Mouse (Mus musculus): ENCODE results near the gene Crispld2. TPM values are rescaled to one million over a fixed set of nuclear protein-coding genes. Genes with fewer than 3 reads are reported as not detected.

Gene Crispld2
- polyA plus RNA-seq, 1 experiment from 2014 or later, result 6.5 TPM

- H3K27me3 ChIP-seq (replicated peaks; ENCODE audit: low read depth, poor library complexity, severe bottlenecking), result no peaks in the 10 kb centered on the region
- H3K36me3 ChIP-seq (replicated peaks), result no peaks in the 10 kb centered on the region
- 0 out of 2 replicates have a peak overlapping the region, but pooled peaks have one; percentile 12 for H3K27ac ChIP-seq (replicated peaks)
- no peak for DNase-seq (ENCODE audit: low spot score)
- H3K4me3 ChIP-seq, result no peak overlapping the region
- peaks cover 51% of the 10 kb centered on the region for H3K4me1 ChIP-seq
- no peaks in the 10 kb centered on the region for H3K9me3 ChIP-seq
- WGBS, result 69% methylated on average over 11 of the region's 11 CpGs
These were observed 47.2 kb downstream of the Crispld2 start for GRCm38 (mm10) chr8:120039313-120039919.

DNA sequence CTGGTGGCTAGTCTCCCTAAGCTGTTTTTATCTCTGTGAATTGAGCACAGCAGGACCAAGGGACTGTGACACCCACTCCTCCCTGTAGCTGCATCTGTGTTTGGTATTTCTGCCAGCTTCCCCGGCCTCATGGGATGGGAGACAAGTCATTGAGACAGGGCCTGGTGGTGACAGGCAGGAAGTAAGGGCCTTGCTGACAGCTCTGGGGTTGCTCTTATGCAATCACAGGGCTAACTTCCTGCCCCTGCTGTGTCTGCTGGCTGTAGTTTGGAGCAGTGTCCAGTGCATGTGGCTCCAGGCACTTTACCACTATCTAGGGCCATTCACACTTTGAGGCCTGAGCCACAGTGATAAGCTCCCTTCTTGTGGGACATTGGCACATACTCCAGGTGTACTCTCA lies 48.6 kb downstream of the Crispld2 start:
- H3K9me3 ChIP-seq, result no peaks in the 10 kb centered on the region
- DNase-seq (ENCODE audit: low spot score), result no peak
- no peak overlapping the region for H3K4me3 ChIP-seq
- no peak overlapping the region for H3K27ac ChIP-seq (replicated peaks)
- no peaks in the 10 kb centered on the region for H3K27me3 ChIP-seq (replicated peaks; ENCODE audit: low read depth, poor library complexity, severe bottlenecking)
- 49% methylated on average over 1 of the region's 1 CpGs for WGBS
- H3K36me3 ChIP-seq (replicated peaks), result no peaks in the 10 kb centered on the region
- H3K4me1 ChIP-seq, result peaks cover 54% of the 10 kb centered on the region

- H3K36me3 ChIP-seq (replicated peaks), result no peaks in the 10 kb centered on the region
- peak overlapping the region; percentile 8; the same call in 1 of the 2 replicates for H3K27ac ChIP-seq (replicated peaks)
- H3K27me3 ChIP-seq (replicated peaks; ENCODE audit: low read depth, poor library complexity, severe bottlenecking), result no peaks in the 10 kb centered on the region
- no peak for DNase-seq (ENCODE audit: low spot score)
- H3K9me3 ChIP-seq, result no peaks in the 10 kb centered on the region
- peaks cover 55% of the 10 kb centered on the region for H3K4me1 ChIP-seq
- H3K4me3 ChIP-seq, result no peak overlapping the region
- WGBS, result 69% methylated on average over 10 of the region's 10 CpGs
These were observed 50.5 kb downstream of the Crispld2 start for GRCm38 (mm10) chr8:120042542-120043312.

DNA sequence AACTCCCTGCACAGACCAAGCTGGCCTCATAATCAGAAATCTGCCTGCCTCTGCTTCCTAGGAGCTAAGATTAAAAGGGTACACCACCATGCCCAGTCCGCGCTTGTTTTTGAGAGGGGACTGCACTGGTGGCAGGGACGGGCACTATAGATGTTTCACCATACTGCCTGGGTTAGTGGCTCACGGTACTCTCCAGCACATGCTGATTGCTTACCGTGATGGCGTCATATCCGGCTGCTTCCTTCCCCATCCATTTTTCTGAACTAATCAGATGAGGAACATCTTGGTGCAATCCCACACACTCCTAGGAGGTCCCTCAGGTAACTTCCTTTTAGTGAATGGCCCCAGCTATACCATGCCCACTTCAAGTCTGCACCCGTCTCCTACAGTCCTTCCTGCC lies 52.7 kb downstream of the Crispld2 start:
- Histone ChIP-seq H3K27ac (replicated peaks) (peak overlapping the region; percentile 44), H3K27me3 (replicated peaks; ENCODE audit: low read depth, poor library complexity, severe bottlenecking) (no peaks in the 10 kb centered on the region), H3K4me3 (no peak overlapping the region), H3K9me3 (no peaks in the 10 kb centered on the region), H3K4me1 (peaks cover 43% of the 10 kb centered on the region), H3K36me3 (replicated peaks) (no peaks in the 10 kb centered on the region)
- no peak for DNase-seq (ENCODE audit: low spot score)
- WGBS, result 89% methylated on average over 8 of the region's 8 CpGs

DNA sequence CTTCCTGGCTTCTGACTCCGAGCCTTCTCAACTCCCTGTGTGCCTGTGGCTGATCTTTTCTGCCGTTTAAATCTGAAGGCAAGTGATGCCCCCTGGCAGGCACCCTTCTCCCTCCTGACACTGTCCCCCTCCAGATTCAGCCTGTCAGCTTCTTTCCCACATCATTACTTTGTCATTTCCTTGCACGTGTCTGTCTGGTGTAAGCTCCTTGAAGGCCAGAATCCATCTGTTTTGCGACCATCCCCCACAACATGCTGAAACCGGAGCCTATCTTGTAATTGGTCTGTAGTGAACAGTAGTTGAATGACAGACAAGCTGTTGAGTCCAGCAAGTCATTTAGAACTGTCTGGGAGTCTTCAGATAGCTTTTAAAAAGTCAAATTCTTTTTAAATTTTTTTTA lies 53.2 kb downstream of the Crispld2 start:
- Histone ChIP-seq H3K9me3 (no peaks in the 10 kb centered on the region), H3K27ac (replicated peaks) (peak overlapping the region; percentile 81), H3K36me3 (replicated peaks) (no peaks in the 10 kb centered on the region), H3K4me3 (no peak overlapping the region), H3K27me3 (replicated peaks; ENCODE audit: low read depth, poor library complexity, severe bottlenecking) (no peaks in the 10 kb centered on the region), H3K4me1 (peaks cover 47% of the 10 kb centered on the region)
- DNase-seq (ENCODE audit: low spot score), result peak; percentile 54
- 33% methylated on average over 5 of the region's 5 CpGs for WGBS

- H3K27me3 ChIP-seq (replicated peaks; ENCODE audit: low read depth, poor library complexity, severe bottlenecking), result no peaks in the 10 kb centered on the region
- peaks cover 56% of the 10 kb centered on the region for H3K4me1 ChIP-seq
- no peaks in the 10 kb centered on the region for H3K36me3 ChIP-seq (replicated peaks)
- no peaks in the 10 kb centered on the region for H3K9me3 ChIP-seq
- peak; percentile 33 for DNase-seq (ENCODE audit: low spot score)
- WGBS, result 62% methylated on average over 14 of the region's 14 CpGs
- H3K27ac ChIP-seq (replicated peaks), result peak overlapping the region; percentile 81
- no peak overlapping the region for H3K4me3 ChIP-seq
These were observed 54.2 kb downstream of the Crispld2 start for GRCm38 (mm10) chr8:120046258-120047020.

DNA sequence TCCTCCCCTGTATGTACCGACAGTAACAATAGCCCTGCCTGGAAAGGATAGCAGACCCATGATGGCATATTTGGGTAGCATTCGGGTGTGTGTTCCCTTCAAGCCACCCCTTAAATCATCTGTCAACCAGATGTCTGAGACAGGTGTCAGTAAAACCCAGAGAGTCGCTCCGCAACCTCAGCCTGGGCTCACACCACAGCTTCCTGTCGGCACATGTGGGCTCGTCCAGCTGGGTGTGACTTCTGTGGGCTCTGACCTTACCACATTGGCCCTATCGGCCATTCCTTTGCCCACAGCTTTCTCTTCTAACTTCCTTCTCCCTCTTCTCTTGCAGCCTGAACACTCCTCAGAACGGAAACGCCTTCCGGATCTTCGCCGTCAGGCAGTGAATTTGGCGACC lies 57.7 kb downstream of the Crispld2 start:
- Histone ChIP-seq H3K4me1 (peaks cover 44% of the 10 kb centered on the region), H3K9me3 (no peaks in the 10 kb centered on the region), H3K36me3 (replicated peaks) (no peaks in the 10 kb centered on the region), H3K4me3 (no peak overlapping the region), H3K27me3 (replicated peaks; ENCODE audit: low read depth, poor library complexity, severe bottlenecking) (no peaks in the 10 kb centered on the region), H3K27ac (replicated peaks) (0 out of 2 replicates have a peak overlapping the region, but pooled peaks have one; percentile 24)
- WGBS, result 66% methylated on average over 13 of the region's 13 CpGs
- peak; percentile 40 for DNase-seq (ENCODE audit: low spot score)

GRCm38 (mm10) chr8:120050376-120050775 lies 58.1 kb downstream of the Crispld2 start:
- Histone ChIP-seq H3K27ac (replicated peaks) (0 out of 2 replicates have a peak overlapping the region, but pooled peaks have one; percentile 24), H3K36me3 (replicated peaks) (no peaks in the 10 kb centered on the region), H3K27me3 (replicated peaks; ENCODE audit: low read depth, poor library complexity, severe bottlenecking) (no peaks in the 10 kb centered on the region), H3K9me3 (no peaks in the 10 kb centered on the region), H3K4me3 (no peak overlapping the region), H3K4me1 (peaks cover 40% of the 10 kb centered on the region)
- 57% methylated on average over 10 of the region's 10 CpGs for WGBS
- no peak for DNase-seq (ENCODE audit: low spot score)

DNA sequence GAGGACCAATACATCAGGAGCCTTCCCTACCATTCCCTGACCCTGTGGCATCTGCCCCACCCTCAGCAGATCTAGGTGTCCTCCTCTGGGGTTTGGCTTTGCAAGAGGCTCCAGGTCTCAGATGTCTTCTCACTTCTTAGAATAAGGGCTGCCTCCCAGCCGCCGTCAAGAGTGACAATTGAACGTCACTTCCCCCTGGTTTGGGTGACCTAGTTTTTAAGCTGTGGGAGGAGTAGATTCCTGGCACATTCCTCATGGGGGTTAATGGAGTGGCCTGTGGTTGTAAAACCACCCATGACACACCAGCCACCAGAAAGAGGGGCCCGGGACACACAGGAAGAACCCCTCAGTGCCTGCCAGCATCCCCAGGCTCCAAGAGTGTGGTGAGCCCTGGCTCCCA lies 58.8 kb downstream of the Crispld2 start:
- H3K9me3 ChIP-seq, result no peaks in the 10 kb centered on the region
- no peaks in the 10 kb centered on the region for H3K27me3 ChIP-seq (replicated peaks; ENCODE audit: low read depth, poor library complexity, severe bottlenecking)
- peaks cover 33% of the 10 kb centered on the region for H3K4me1 ChIP-seq
- no peak for DNase-seq (ENCODE audit: low spot score)
- H3K4me3 ChIP-seq, result no peak overlapping the region
- WGBS, result 69% methylated on average over 4 of the region's 4 CpGs
- H3K27ac ChIP-seq (replicated peaks), result no peak overlapping the region
- H3K36me3 ChIP-seq (replicated peaks), result no peaks in the 10 kb centered on the region

GRCm38 (mm10) chr8:120051908-120052307 lies 59.7 kb downstream of the Crispld2 start:
- H3K36me3 ChIP-seq (replicated peaks), result no peaks in the 10 kb centered on the region
- no peak for DNase-seq (ENCODE audit: low spot score)
- no peaks in the 10 kb centered on the region for H3K9me3 ChIP-seq
- peaks cover 24% of the 10 kb centered on the region for H3K4me1 ChIP-seq
- H3K27ac ChIP-seq (replicated peaks), result no peak overlapping the region
- H3K4me3 ChIP-seq, result no peak overlapping the region
- no peaks in the 10 kb centered on the region for H3K27me3 ChIP-seq (replicated peaks; ENCODE audit: low read depth, poor library complexity, severe bottlenecking)
- WGBS, result 86% methylated on average over 4 of the region's 4 CpGs

GRCm38 (mm10) chr8:120052318-120052717 lies 60.1 kb downstream of the Crispld2 start:
- H3K27ac ChIP-seq (replicated peaks), result no peak overlapping the region
- WGBS, result 81% methylated on average over 8 of the region's 8 CpGs
- no peaks in the 10 kb centered on the region for H3K36me3 ChIP-seq (replicated peaks)
- peaks cover 23% of the 10 kb centered on the region for H3K4me1 ChIP-seq
- H3K4me3 ChIP-seq, result no peak overlapping the region
- no peaks in the 10 kb centered on the region for H3K9me3 ChIP-seq
- no peak for DNase-seq (ENCODE audit: low spot score)
- H3K27me3 ChIP-seq (replicated peaks; ENCODE audit: low read depth, poor library complexity, severe bottlenecking), result no peaks in the 10 kb centered on the region

GRCm38 (mm10) chr8:120054833-120055232 lies 62.6 kb downstream of the Crispld2 start:
- Histone ChIP-seq H3K4me3 (no peak overlapping the region), H3K4me1 (peaks cover 18% of the 10 kb centered on the region), H3K36me3 (replicated peaks) (no peaks in the 10 kb centered on the region), H3K27me3 (replicated peaks; ENCODE audit: low read depth, poor library complexity, severe bottlenecking) (no peaks in the 10 kb centered on the region), H3K27ac (replicated peaks) (no peak overlapping the region), H3K9me3 (no peaks in the 10 kb centered on the region)
- DNase-seq (ENCODE audit: low spot score), result no peak
- WGBS, result 92% methylated on average over 3 of the region's 3 CpGs
